24 mouse cellular contexts compared by ENCODE assay signal in genomic region chr14:122859792-122860191, GRCm38 (mm10).
"Had no signal": no experiment of that assay in that cellular context is flagged by ENCODE, and none has a peak within 500 bp of the region (broad histone marks: within the 10 kb centered on the region; RNA-seq: fewer than 3 reads in every experiment).

No protein-coding gene starts in this region.

- H3K4me1 ChIP-seq: limb, embryonic 15.5 days; lung, embryonic 15.5 days; megakaryocyte, embryonic 14.5 days; midbrain, embryonic 10.5 days; midbrain, embryonic 13.5 days; neural tube, embryonic 13.5 days had no signal

- H3K4me2 ChIP-seq: limb, embryonic 15.5 days; liver, embryonic 11.5 days; lung, embryonic 15.5 days; midbrain, embryonic 13.5 days; neural tube, embryonic 13.5 days had no signal

- ATAC-seq: hindbrain, postnatal 0 days; inflammation-experienced regulatory T-cells, adult 6 months; intestine, embryonic 16.5 days; liver, postnatal 0 days; midbrain, embryonic 13.5 days; midbrain, embryonic 16.5 days had no signal

- H3K27ac ChIP-seq: hindbrain, postnatal 0 days; layer of hippocampus, adult 2 months; limb, embryonic 15.5 days; liver, embryonic 14.5 days; lung, embryonic 15.5 days; midbrain, embryonic 10.5 days; midbrain, embryonic 13.5 days; neural tube, embryonic 13.5 days had no signal

- DNase-seq: kidney, adult 9 months; layer of hippocampus, adult 9-11 months; liver, postnatal 0 days; lung, postnatal 14 days; retina, postnatal 1 day; right cerebral cortex, postnatal 25 days; spleen, adult 18-20 months; thymus, adult 2 months; thymus, postnatal 14 days; thymus, postnatal 4 days had no signal

- H3K27me3 ChIP-seq: limb, embryonic 15.5 days; lung, embryonic 15.5 days; megakaryocyte, embryonic 14.5 days; midbrain, embryonic 13.5 days; neural tube, embryonic 13.5 days had no signal

- H3K9ac ChIP-seq: limb, embryonic 15.5 days; liver, embryonic 14.5 days; liver, postnatal 0 days; lung, embryonic 15.5 days; midbrain, embryonic 13.5 days; neural tube, embryonic 13.5 days had no signal

- H3K36me3 ChIP-seq: limb, embryonic 15.5 days; lung, embryonic 15.5 days; midbrain, embryonic 10.5 days; midbrain, embryonic 13.5 days; neural tube, embryonic 13.5 days had no signal

- H3K9me3 ChIP-seq: limb, embryonic 15.5 days; lung, embryonic 15.5 days; midbrain, embryonic 10.5 days; midbrain, embryonic 13.5 days; neural tube, embryonic 13.5 days had no signal

- H3K4me3 ChIP-seq: layer of hippocampus, adult 2 months; limb, embryonic 15.5 days; lung, embryonic 15.5 days; megakaryocyte, embryonic 14.5 days; midbrain, embryonic 10.5 days; midbrain, embryonic 13.5 days; myocyte; neural tube, embryonic 13.5 days had no signal
